Mouse (Mus musculus) embryonic facial prominence, embryonic 13.5 days (tissue): ENCODE data around the gene Tspan18. TPM values are rescaled to one million over a fixed set of nuclear protein-coding genes. Genes with fewer than 3 reads are reported as not detected.
A peak's percentile ranks its signal among the peaks of the same experiment; 100 is the strongest.

ENCODE experiments used
- ATAC-seq: fragments of 200-750 bp; cut with Nextera tagmentation; 2 replicates; pipeline ENCODE4 v1.8.0; 2017; ENCODE audit warnings: low read depth; ENCODE audit not compliant: insufficient number of reproducible peaks, insufficient read depth, low FRiP score, low TSS enrichment
- H3K27ac ChIP-seq: fragments of 300-500 bp; sonication (generic); 2 replicates; pipeline ENCODE4 v1.5.1; 2015; ENCODE audit warnings: moderate library complexity, mild to moderate bottlenecking, inconsistent platforms
- H3K27me3 ChIP-seq: fragments of 300-500 bp; sonication (generic); 2 replicates; pipeline ENCODE4 v1.6.1; 2015; ENCODE audit warnings: mild to moderate bottlenecking, inconsistent platforms
- H3K36me3 ChIP-seq: fragments of 300-500 bp; sonication (generic); 2 replicates; pipeline ENCODE4 v1.6.1; 2015; ENCODE audit warnings: mild to moderate bottlenecking, inconsistent platforms
- H3K4me1 ChIP-seq: fragments of 300-500 bp; sonication (generic); 2 replicates; pipeline ENCODE4 v1.6.1; 2015; ENCODE audit warnings: inconsistent platforms
- H3K4me2 ChIP-seq: fragments of 300-500 bp; sonication (generic); 2 replicates; pipeline ENCODE4 v1.6.1; 2015; ENCODE audit warnings: moderate library complexity, mild to moderate bottlenecking, inconsistent platforms
- H3K4me3 ChIP-seq: fragments of 300-500 bp; sonication (generic); 2 replicates; pipeline ENCODE4 v1.5.1; 2015; ENCODE audit warnings: mild to moderate bottlenecking, inconsistent platforms
- H3K9ac ChIP-seq: fragments of 300-500 bp; sonication (generic); 2 replicates; pipeline ENCODE4 v1.6.1; 2015; ENCODE audit warnings: mild to moderate bottlenecking, inconsistent platforms
- H3K9me3 ChIP-seq: fragments of 300-500 bp; sonication (generic); 2 replicates; pipeline ENCODE4 v1.6.1; 2016; ENCODE audit warnings: inconsistent platforms
- WGBS: fragments of 180-500 bp; shearing (Covaris S2); methylation state at CpG from one replicate; pipeline ENCODE4 v1.1.7; 2015; ENCODE audit warnings: mixed read lengths; 5-methylcytosine and 5-hydroxymethylcytosine counted together
- polyA plus RNA-seq: library from polyadenylated mRNA; unstranded; fragments of >200 nt; fragmentation: Nextera tagmentation; extraction: Ambion mirVana; gene quantifications from 2 replicates; pipeline ENCODE4 v1.2.1, GENCODE M21; 2015

Gene Tspan18
- polyA plus RNA-seq, 1 experiment from 2014 or later = 17.7 TPM

GRCm38 (mm10) chr2:93163750-93164335 is 170.5 kb downstream of the Tspan18 start:
- H3K27me3 ChIP-seq = no peaks in the 10 kb centered on the region
- no peak for ATAC-seq
- no peak overlapping the region for H3K4me3 ChIP-seq
- H3K27ac ChIP-seq = no peak overlapping the region
- H3K9ac ChIP-seq = no peak overlapping the region
- H3K4me1 ChIP-seq = peaks cover 14% of the 10 kb centered on the region
- H3K4me2 ChIP-seq = no peak overlapping the region
- no peaks in the 10 kb centered on the region for H3K9me3 ChIP-seq
- no peaks in the 10 kb centered on the region for H3K36me3 ChIP-seq
- WGBS = 82% methylated on average over 6 of the region's 6 CpGs

GRCm38 (mm10) chr2:93163317-93163716 is 171.0 kb downstream of the Tspan18 start:
- Histone ChIP-seq H3K36me3 (no peaks in the 10 kb centered on the region), H3K4me2 (no peak overlapping the region), H3K4me3 (no peak overlapping the region), H3K27ac (no peak overlapping the region), H3K9me3 (no peaks in the 10 kb centered on the region), H3K9ac (no peak overlapping the region), H3K27me3 (no peaks in the 10 kb centered on the region), H3K4me1 (peaks cover 14% of the 10 kb centered on the region)
- ATAC-seq = no peak
- WGBS = 7% methylated on average over 2 of the region's 2 CpGs

- H3K4me1 ChIP-seq = peaks cover 14% of the 10 kb centered on the region
- no peak overlapping the region for H3K27ac ChIP-seq
- ATAC-seq = no peak
- WGBS = 76% methylated on average over 4 of the region's 4 CpGs
- no peaks in the 10 kb centered on the region for H3K9me3 ChIP-seq
- H3K4me3 ChIP-seq = no peak overlapping the region
- H3K36me3 ChIP-seq = no peaks in the 10 kb centered on the region
- no peak overlapping the region for H3K9ac ChIP-seq
- H3K27me3 ChIP-seq = no peaks in the 10 kb centered on the region
- H3K4me2 ChIP-seq = no peak overlapping the region
Measured at GRCm38 (mm10) chr2:93162791-93163190, 171.5 kb downstream of the Tspan18 start.

- 77% methylated on average over 7 of the region's 7 CpGs for WGBS
- Histone ChIP-seq H3K36me3 (no peaks in the 10 kb centered on the region), H3K9ac (no peak overlapping the region), H3K4me2 (no peak overlapping the region), H3K4me3 (no peak overlapping the region), H3K4me1 (peaks cover 14% of the 10 kb centered on the region), H3K27me3 (no peaks in the 10 kb centered on the region), H3K27ac (no peak overlapping the region), H3K9me3 (no peaks in the 10 kb centered on the region)
- no peak for ATAC-seq
Measured at GRCm38 (mm10) chr2:93161914-93162664, 172.2 kb downstream of the Tspan18 start.

- no peaks in the 10 kb centered on the region for H3K27me3 ChIP-seq
- 52% methylated on average over 4 of the region's 4 CpGs for WGBS
- H3K9ac ChIP-seq = no peak overlapping the region
- H3K4me1 ChIP-seq = peaks cover 14% of the 10 kb centered on the region
- H3K36me3 ChIP-seq = no peaks in the 10 kb centered on the region
- no peaks in the 10 kb centered on the region for H3K9me3 ChIP-seq
- no peak overlapping the region for H3K27ac ChIP-seq
- H3K4me2 ChIP-seq = no peak overlapping the region
- no peak overlapping the region for H3K4me3 ChIP-seq
- ATAC-seq = no peak
Measured at GRCm38 (mm10) chr2:93160467-93161035, 173.8 kb downstream of the Tspan18 start.

GRCm38 (mm10) chr2:93154486-93155032 is 179.7 kb downstream of the Tspan18 start:
- Histone ChIP-seq H3K4me1 (no peaks in the 10 kb centered on the region; the same call in 1 of the 2 replicates), H3K9ac (no peak overlapping the region), H3K27me3 (no peaks in the 10 kb centered on the region; the same call in none of the 2 replicates), H3K4me3 (no peak overlapping the region), H3K27ac (no peak overlapping the region), H3K9me3 (no peaks in the 10 kb centered on the region), H3K36me3 (no peaks in the 10 kb centered on the region), H3K4me2 (no peak overlapping the region)
- no peak for ATAC-seq
- WGBS = 80% methylated on average over 1 of the region's 1 CpGs

- no peaks in the 10 kb centered on the region; the same call in 1 of the 2 replicates for H3K4me1 ChIP-seq
- H3K9me3 ChIP-seq = no peaks in the 10 kb centered on the region
- no peak overlapping the region for H3K4me3 ChIP-seq
- WGBS = 88% methylated on average over 1 of the region's 1 CpGs
- no peaks in the 10 kb centered on the region for H3K36me3 ChIP-seq
- no peak overlapping the region for H3K4me2 ChIP-seq
- H3K9ac ChIP-seq = no peak overlapping the region
- no peak overlapping the region for H3K27ac ChIP-seq
- ATAC-seq = no peak
- no peaks in the 10 kb centered on the region; the same call in none of the 2 replicates for H3K27me3 ChIP-seq
Measured at GRCm38 (mm10) chr2:93153833-93154232, 180.5 kb downstream of the Tspan18 start.

- WGBS = 81% methylated on average over 7 of the region's 7 CpGs
- 0 out of 2 replicates have a peak overlapping the region, but pooled peaks have one; percentile 12 for H3K27ac ChIP-seq
- no peak overlapping the region for H3K4me2 ChIP-seq
- H3K9me3 ChIP-seq = no peaks in the 10 kb centered on the region
- H3K9ac ChIP-seq = no peak overlapping the region
- no peaks in the 10 kb centered on the region for H3K36me3 ChIP-seq
- H3K27me3 ChIP-seq = no peaks in the 10 kb centered on the region; the same call in none of the 2 replicates
- ATAC-seq = no peak
- H3K4me3 ChIP-seq = no peak overlapping the region
- no peaks in the 10 kb centered on the region; the same call in 1 of the 2 replicates for H3K4me1 ChIP-seq
Measured at GRCm38 (mm10) chr2:93152883-93153491, 181.3 kb downstream of the Tspan18 start.

GRCm38 (mm10) chr2:93152191-93152601 is 182.1 kb downstream of the Tspan18 start:
- Histone ChIP-seq H3K4me2 (no peak overlapping the region), H3K4me1 (no peaks in the 10 kb centered on the region; the same call in 1 of the 2 replicates), H3K9ac (no peak overlapping the region), H3K27ac (no peak overlapping the region), H3K9me3 (no peaks in the 10 kb centered on the region), H3K27me3 (no peaks in the 10 kb centered on the region; the same call in none of the 2 replicates), H3K36me3 (no peaks in the 10 kb centered on the region), H3K4me3 (no peak overlapping the region)
- 69% methylated on average over 6 of the region's 6 CpGs for WGBS
- no peak for ATAC-seq
